Mouse (Mus musculus) heart, adult 2 months (tissue): ENCODE measurements around the gene Spg20.

Experiments used
- CTCF ChIP-seq: fragments of 200-600 bp; IDR thresholded peaks from 2 replicates; pipeline ENCODE4 v1.8.1; 2022; ENCODE audit warnings: antibody characterized with exemption, mild to moderate bottlenecking, moderate library complexity
- EP300 ChIP-seq: fragments of 200-500 bp; IDR thresholded peaks from 2 replicates; pipeline ENCODE4 v1.6.1; 2011; ENCODE audit warnings: low read depth, low read length, control low read depth; ENCODE audit not compliant: insufficient read depth
- POLR2A ChIP-seq: fragments of 200-500 bp; IDR thresholded peaks from 2 replicates; pipeline ENCODE4 v1.6.1; 2011; ENCODE audit warnings: mild to moderate bottlenecking, low read depth, low read length, control low read depth; ENCODE audit not compliant: insufficient read depth

GRCm38 (mm10) chr3:55151656-55152433, 39.9 kb downstream of the Spg20 start:
- TF ChIP-seq CTCF (peak; percentile 87), POLR2A (no peak), EP300 (no peak)
